Mouse (Mus musculus) heart, embryonic 12.5 days (tissue): ENCODE measurements at regions not wholly inside any gene's neighbourhood (a gene's known extent, or its start where the extent isn't known, plus 50 kb on each side); places are given as distances from the start of the nearest gene placed in this dataset.
"Not testable (repeated sequence)": the region's sequence is repeated elsewhere in the genome, so short reads cannot be mapped to it uniquely, and the experiment has no call there.

Experiments
- ATAC-seq: fragments of 200-750 bp; cut with Nextera tagmentation; 2 replicates; pipeline ENCODE4 v1.8.0; 2017; ENCODE audit warnings: moderate TSS enrichment, moderate library complexity; ENCODE audit not compliant: insufficient number of reproducible peaks, low FRiP score
- H3K27ac ChIP-seq: fragments of 300-500 bp; sonication (generic); 2 replicates; pipeline ENCODE4 v1.5.1; 2016; ENCODE audit warnings: mild to moderate bottlenecking, moderate library complexity; ENCODE audit not compliant: poor library complexity, severe bottlenecking
- H3K27me3 ChIP-seq: fragments of 300-500 bp; sonication (generic); replicated peaks from 2 replicates; pipeline ENCODE4 v1.6.1; 2016; ENCODE audit warnings: mild to moderate bottlenecking, moderate library complexity
- H3K36me3 ChIP-seq: fragments of 300-500 bp; sonication (generic); 2 replicates; pipeline ENCODE4 v1.6.1; 2016; ENCODE audit warnings: mild to moderate bottlenecking, moderate library complexity
- H3K4me1 ChIP-seq: fragments of 300-500 bp; sonication (generic); replicated peaks from 2 replicates; pipeline ENCODE4 v1.6.1; 2016; ENCODE audit warnings: mild to moderate bottlenecking
- H3K4me2 ChIP-seq: fragments of 300-500 bp; sonication (generic); 2 replicates; pipeline ENCODE4 v1.6.1; 2016; ENCODE audit warnings: mild to moderate bottlenecking, moderate library complexity
- H3K4me3 ChIP-seq: fragments of 300-500 bp; sonication (generic); 2 replicates; pipeline ENCODE4 v1.5.1; 2016; ENCODE audit warnings: mild to moderate bottlenecking
- H3K9ac ChIP-seq: fragments of 300-500 bp; sonication (generic); 2 replicates; pipeline ENCODE4 v1.6.1; 2016; ENCODE audit warnings: mild to moderate bottlenecking, moderate library complexity
- H3K9me3 ChIP-seq: fragments of 300-500 bp; sonication (generic); replicated peaks from 2 replicates; pipeline ENCODE4 v1.6.1; 2016; ENCODE audit warnings: mild to moderate bottlenecking, moderate library complexity
- WGBS: fragments of 180-500 bp; shearing (Covaris S2); methylation state at CpG from one replicate; pipeline ENCODE4 v1.1.7; 2016; 5-methylcytosine and 5-hydroxymethylcytosine counted together

DNA sequence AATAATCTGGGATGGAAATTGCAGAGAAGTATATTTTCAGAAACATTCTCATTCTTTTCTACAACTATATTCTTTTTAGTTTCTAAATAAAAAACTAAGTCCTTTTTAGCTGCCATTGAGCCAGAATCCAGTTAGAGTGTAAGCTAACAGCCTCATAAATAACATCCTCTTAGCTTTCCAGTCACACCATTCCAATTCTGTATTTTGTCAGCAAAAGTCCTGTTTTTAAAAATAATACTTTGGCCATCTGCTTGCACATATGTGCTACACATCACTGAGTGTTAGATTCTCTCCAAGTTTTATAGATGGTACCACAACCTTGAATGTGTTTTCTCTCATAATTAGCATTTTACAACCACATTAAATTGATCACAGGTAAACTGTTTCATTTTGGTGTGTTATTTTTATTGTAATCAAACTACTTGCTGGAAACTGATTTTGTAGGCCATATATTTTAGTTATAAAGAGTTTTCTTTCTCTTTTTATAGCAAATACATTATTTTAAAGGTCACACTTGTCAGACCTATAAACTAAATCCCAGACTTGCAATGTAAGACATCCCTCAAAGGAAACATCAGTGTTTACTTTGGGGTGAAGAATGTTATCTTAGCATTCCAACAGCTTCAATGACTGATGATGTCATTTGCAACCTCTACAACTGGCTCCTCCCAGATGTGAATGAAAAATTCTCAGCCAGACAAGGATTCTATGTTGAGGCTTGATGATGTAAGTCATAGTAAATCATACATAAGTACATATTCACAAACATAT lies 1878.9 kb upstream of the Flrt2 start:
- Histone ChIP-seq H3K36me3 (no peaks in the 10 kb centered on the region), H3K9me3 (no peaks in the 10 kb centered on the region), H3K9ac (no peak overlapping the region), H3K27me3 (no peaks in the 10 kb centered on the region), H3K4me3 (no peak overlapping the region), H3K4me1 (no peaks in the 10 kb centered on the region), H3K4me2 (no peak overlapping the region), H3K27ac (no peak overlapping the region)
- ATAC-seq: no peak

DNA sequence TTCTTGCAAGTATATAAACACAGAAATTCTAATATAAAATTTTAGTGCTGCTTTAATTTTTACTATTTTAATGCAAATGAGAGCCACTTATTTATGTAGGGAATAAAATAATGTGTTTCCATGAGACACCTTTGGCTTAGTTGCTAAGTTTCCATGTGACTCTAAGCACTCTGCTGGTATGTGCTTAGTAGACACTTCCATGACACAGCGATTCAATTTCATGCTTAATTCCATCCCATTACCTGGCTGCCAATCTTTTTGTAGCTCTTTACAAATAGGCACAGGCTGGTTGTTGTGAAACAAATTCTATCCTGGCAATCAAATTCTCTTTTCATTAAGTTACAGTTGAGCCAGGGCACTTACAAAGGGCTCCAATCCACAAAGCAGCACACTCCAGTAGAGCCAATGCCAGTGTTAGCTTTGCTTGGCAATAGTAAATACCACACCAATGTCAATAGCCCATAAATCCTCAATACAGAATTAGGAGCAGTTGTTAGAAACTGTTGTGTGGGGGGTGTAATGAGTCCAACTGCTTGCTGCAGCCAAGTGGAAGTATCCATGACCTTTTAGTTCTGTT lies 1841.0 kb upstream of the Flrt2 start:
- no peak overlapping the region for H3K4me3 ChIP-seq
- WGBS: 85% methylated on average over 1 of the region's 1 CpGs
- ATAC-seq: no peak
- H3K4me1 ChIP-seq: no peaks in the 10 kb centered on the region
- H3K36me3 ChIP-seq: no peaks in the 10 kb centered on the region
- H3K4me2 ChIP-seq: no peak overlapping the region
- H3K27ac ChIP-seq: no peak overlapping the region
- H3K9me3 ChIP-seq: no peaks in the 10 kb centered on the region
- H3K9ac ChIP-seq: no peak overlapping the region
- no peaks in the 10 kb centered on the region for H3K27me3 ChIP-seq

DNA sequence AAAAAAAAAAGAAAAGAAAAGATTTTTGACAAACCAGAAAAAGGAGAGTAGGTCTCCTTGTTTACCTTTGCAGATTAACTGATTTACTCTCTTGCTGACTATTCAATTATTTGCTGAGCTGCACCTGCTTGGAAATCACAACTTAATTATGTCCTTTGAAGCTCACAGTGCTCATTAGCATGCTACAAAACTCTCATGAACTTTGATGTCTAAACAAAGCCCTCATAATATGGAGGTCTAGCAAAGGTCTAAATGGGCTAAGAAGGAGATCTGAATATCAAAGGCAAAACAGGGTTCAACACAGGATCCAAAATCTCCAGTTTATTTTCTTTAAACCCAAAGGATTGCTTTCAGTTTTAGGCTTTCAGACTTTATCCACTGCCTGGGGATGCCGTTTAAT lies 1840.4 kb upstream of the Flrt2 start:
- no peak overlapping the region for H3K27ac ChIP-seq
- H3K4me1 ChIP-seq: no peaks in the 10 kb centered on the region
- ATAC-seq: no peak
- H3K27me3 ChIP-seq: no peaks in the 10 kb centered on the region
- 62% methylated on average over 1 of the region's 1 CpGs for WGBS
- no peak overlapping the region for H3K4me2 ChIP-seq
- H3K9ac ChIP-seq: no peak overlapping the region
- no peak overlapping the region for H3K4me3 ChIP-seq
- no peaks in the 10 kb centered on the region for H3K9me3 ChIP-seq
- no peaks in the 10 kb centered on the region for H3K36me3 ChIP-seq

DNA sequence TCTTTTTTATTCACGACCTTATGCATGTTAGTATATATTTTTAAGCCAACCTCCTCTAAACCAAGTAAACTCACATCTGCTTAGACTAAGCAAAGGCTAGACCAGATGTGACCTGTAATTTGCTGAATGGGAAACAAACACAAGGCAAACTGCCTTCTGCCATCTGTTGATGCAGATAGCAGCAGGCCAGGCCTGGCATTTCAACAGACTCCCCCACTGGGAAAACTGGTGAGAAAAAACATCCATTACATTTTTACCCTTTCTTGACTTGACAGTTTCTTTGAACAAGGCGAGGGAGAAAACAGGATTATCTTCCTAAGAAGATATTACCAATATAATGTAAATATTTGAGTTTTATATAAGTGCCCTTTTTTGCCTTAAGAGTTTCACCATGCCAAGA lies 1806.1 kb upstream of the Flrt2 start:
- Histone ChIP-seq H3K9me3 (no peaks in the 10 kb centered on the region), H3K4me3 (no peak overlapping the region), H3K36me3 (no peaks in the 10 kb centered on the region), H3K27me3 (no peaks in the 10 kb centered on the region), H3K27ac (no peak overlapping the region), H3K9ac (no peak overlapping the region), H3K4me2 (no peak overlapping the region), H3K4me1 (no peaks in the 10 kb centered on the region)
- ATAC-seq: no peak
- WGBS: 44% methylated on average over 2 of the region's 2 CpGs

DNA sequence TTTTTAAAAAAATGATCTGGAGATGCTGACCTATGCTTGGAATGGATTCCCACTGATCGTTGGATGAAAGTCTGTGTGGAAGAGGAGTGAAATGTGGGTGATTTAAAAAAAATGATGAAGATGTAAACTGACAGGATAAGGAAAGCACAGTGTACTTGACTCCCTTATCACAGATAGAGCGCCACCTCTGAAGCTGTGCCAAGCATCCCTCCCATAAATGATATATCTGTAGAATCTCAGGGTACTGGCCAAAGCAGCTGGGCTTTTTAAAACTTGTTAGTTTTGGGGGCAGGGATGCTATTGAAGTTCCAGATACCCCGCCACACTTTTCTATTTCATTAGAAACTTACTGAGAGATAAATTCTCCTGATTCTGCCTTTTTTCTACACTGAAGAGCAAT lies 1801.9 kb upstream of the Flrt2 start:
- no peak overlapping the region for H3K9ac ChIP-seq
- H3K36me3 ChIP-seq: no peaks in the 10 kb centered on the region
- no peak overlapping the region for H3K27ac ChIP-seq
- H3K4me2 ChIP-seq: no peak overlapping the region
- H3K4me3 ChIP-seq: no peak overlapping the region
- ATAC-seq: no peak
- WGBS: 54% methylated on average over 3 of the region's 3 CpGs
- no peaks in the 10 kb centered on the region for H3K27me3 ChIP-seq
- no peaks in the 10 kb centered on the region for H3K4me1 ChIP-seq
- H3K9me3 ChIP-seq: no peaks in the 10 kb centered on the region

DNA sequence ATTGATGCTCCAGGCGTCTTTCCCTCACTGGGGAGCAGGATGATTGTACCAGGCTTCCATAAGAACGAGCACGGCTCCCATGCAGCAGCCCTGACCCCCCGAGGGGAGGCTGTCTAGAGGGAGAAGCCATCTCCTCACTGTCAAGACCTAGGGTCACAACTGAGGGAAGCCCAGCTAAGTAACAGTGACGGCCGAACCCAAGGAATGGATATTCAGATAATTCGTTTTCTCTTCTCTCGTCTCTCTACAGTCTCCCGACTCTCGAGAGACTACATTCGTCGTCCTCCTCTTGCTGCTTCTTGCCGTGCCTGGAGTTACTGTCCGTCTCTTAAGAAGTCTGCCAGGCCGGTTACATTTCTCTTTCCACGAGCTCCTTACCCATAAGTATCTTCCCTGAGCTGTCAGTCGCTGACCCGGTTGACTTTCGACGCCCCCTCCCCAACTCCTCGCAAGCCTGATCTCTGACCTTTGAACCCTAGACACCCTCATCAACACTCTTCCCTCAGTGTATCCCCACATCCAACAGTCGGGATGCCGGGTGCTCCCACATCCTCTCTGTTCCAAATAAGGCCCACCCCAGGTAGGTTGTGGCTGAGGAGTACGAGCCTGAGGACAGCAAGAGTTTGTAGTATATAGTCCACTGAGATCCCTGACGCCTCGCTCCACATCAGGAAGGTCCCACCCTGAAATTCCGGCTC lies 1763.3 kb upstream of the Flrt2 start:
- not testable (repeated sequence) for H3K4me3 ChIP-seq, H3K9ac ChIP-seq, H3K4me2 ChIP-seq, H3K27ac ChIP-seq, H3K27me3 ChIP-seq, H3K4me1 ChIP-seq, H3K9me3 ChIP-seq, H3K36me3 ChIP-seq
- 33% methylated on average over 1 of the region's 27 CpGs for WGBS
- ATAC-seq: peak; percentile 64; the same call in 1 of the 2 replicates

DNA sequence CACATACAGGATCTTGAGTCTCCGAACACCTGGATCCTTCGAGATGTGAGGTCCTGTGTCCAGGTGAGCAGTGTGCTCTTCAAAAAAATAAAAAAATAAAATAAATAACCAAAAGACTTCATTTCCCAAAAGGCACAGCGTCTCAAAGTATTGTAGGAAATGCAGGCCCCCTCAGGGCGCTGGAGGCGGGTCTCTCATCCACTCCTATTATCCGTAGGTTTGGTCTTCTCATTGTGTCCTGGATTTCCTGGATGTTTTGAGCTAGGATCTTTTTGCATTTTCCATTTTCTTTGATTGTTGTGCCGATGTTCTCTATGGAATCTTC lies 1762.8 kb upstream of the Flrt2 start:
- not testable (repeated sequence) for H3K4me3 ChIP-seq, H3K27ac ChIP-seq, H3K4me1 ChIP-seq, H3K36me3 ChIP-seq, H3K4me2 ChIP-seq, H3K9me3 ChIP-seq, H3K9ac ChIP-seq, H3K27me3 ChIP-seq
- 87% methylated on average over 5 of the region's 7 CpGs for WGBS
- peak; percentile 55; the same call in 1 of the 2 replicates for ATAC-seq

DNA sequence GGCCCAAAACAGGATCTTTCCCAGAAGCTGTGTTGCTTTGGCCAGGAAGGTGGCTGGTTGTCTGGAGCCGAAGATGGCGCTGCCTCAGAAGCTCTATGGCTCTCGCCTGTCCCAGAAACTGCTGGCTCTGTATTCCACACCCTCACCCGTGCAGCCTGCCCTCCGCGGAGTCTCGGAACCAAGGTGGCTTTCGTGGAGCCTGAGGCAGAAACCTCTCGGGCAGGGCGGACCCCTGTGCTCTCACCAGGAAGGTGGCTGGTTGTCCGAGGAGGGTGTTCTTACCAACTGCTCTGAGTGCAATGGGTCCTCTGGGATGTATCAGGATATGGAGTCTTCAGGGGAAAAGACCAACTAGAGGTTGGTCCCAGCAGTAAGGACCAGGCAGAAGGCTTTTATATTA lies 1761.8 kb upstream of the Flrt2 start:
- WGBS: 84% methylated on average over 11 of the region's 11 CpGs
- ATAC-seq, H3K36me3 ChIP-seq, H3K4me2 ChIP-seq, H3K27ac ChIP-seq, H3K27me3 ChIP-seq, H3K9me3 ChIP-seq, H3K4me3 ChIP-seq, H3K4me1 ChIP-seq, H3K9ac ChIP-seq: not testable (repeated sequence)

DNA sequence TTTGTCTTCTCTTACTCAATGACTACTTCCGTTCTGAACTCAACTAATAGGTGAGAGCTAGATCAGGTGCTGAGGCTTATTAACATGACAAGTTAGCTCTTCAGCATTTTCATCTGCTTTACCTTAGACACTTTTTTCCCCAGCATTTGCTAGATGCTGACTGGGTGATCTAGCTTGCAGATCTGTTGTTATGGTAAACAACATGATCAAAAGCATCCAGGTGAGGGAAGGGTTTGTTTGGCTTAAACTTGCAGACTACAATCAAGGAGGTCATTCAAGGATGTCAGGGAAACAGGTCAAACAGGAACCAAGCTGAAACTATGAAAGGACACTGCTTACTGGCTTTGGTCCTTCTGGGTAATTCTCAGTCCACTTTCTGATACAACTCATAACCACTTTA lies 1731.2 kb upstream of the Flrt2 start:
- H3K27me3 ChIP-seq: no peaks in the 10 kb centered on the region
- ATAC-seq: no peak
- no peaks in the 10 kb centered on the region for H3K36me3 ChIP-seq
- 77% methylated on average over 1 of the region's 1 CpGs for WGBS
- H3K4me2 ChIP-seq: no peak overlapping the region
- no peak overlapping the region for H3K27ac ChIP-seq
- H3K4me3 ChIP-seq: no peak overlapping the region
- H3K9me3 ChIP-seq: no peaks in the 10 kb centered on the region
- no peaks in the 10 kb centered on the region for H3K4me1 ChIP-seq
- no peak overlapping the region for H3K9ac ChIP-seq

DNA sequence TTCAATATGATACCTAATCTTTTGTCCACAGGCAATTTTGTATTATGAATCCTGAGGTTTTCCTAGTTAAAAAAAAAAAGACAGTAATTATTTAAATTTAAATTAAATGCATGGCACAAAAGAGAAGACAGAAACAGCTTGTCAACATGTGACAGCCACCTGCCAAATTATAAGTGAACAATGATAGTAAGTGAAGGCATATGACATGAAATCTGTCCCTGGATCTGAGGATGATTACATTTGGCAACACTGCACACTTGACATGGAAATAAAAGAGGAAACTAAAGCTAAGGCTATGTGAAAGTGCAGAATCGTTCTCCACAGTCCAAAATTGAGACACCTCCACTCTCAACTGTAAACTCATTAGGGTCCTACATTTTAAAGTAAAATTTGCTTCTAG lies 1710.7 kb upstream of the Flrt2 start:
- no peak for ATAC-seq
- H3K27ac ChIP-seq: no peak overlapping the region
- H3K4me2 ChIP-seq: no peak overlapping the region
- H3K9me3 ChIP-seq: no peaks in the 10 kb centered on the region
- WGBS: 58% methylated on average over 1 of the region's 1 CpGs
- no peaks in the 10 kb centered on the region for H3K4me1 ChIP-seq
- H3K9ac ChIP-seq: no peak overlapping the region
- no peaks in the 10 kb centered on the region for H3K27me3 ChIP-seq
- no peaks in the 10 kb centered on the region for H3K36me3 ChIP-seq
- no peak overlapping the region for H3K4me3 ChIP-seq

DNA sequence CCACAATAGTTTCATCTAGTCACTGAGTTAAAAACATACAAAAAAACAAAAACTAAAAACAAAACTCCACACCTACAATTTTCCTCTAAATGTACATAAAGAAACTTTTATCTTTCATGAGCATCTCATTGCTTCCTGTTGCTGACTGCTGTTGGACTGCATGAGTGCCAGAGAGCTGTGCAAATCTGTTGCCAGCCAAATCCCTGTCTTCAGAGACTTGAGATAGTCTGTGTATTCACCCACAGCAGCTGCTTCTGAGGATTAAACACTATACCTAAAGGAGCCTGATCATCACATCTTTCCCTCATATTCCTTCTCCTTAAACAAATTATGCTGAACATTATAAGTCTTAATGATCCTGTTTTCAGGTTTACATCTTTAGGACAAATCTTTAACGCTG lies 1700.5 kb upstream of the Flrt2 start:
- WGBS: 67% methylated on average over 1 of the region's 1 CpGs
- H3K27me3 ChIP-seq: no peaks in the 10 kb centered on the region
- ATAC-seq: no peak
- no peak overlapping the region for H3K4me2 ChIP-seq
- H3K4me3 ChIP-seq: no peak overlapping the region
- no peaks in the 10 kb centered on the region for H3K36me3 ChIP-seq
- H3K27ac ChIP-seq: no peak overlapping the region
- no peak overlapping the region for H3K9ac ChIP-seq
- no peaks in the 10 kb centered on the region for H3K9me3 ChIP-seq
- H3K4me1 ChIP-seq: no peaks in the 10 kb centered on the region

DNA sequence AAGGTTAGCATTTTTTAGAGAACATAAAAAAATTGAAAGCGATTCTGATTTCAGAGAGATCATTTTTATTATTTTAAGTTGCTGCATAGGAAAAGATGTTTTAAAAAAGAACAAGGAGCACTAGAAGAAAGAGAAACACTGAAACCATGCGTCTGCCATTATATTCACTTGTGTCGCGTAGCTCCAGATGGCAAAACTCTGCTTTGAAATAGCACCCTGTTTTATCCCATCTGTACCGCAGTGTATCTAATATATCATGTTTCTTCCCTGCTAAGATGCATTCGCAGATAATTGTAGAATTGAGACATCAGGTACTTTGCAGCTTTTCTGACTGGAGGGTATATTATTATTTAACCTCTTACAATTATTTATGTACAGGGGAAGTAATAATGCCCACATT lies 1698.2 kb upstream of the Flrt2 start:
- Histone ChIP-seq H3K4me2 (no peak overlapping the region), H3K9me3 (no peaks in the 10 kb centered on the region), H3K27me3 (no peaks in the 10 kb centered on the region), H3K27ac (no peak overlapping the region), H3K36me3 (no peaks in the 10 kb centered on the region), H3K9ac (no peak overlapping the region), H3K4me1 (no peaks in the 10 kb centered on the region), H3K4me3 (no peak overlapping the region)
- no peak for ATAC-seq
- 89% methylated on average over 6 of the region's 6 CpGs for WGBS
